In genomic region chr2:80762013-80762612, GRCm38 (mm10) we compare ENCODE assay signal across 8 mouse cellular contexts.
A peak's percentile ranks its signal among the peaks of the same experiment; 100 is the strongest.
DNase-seq lines count a peak whose midpoint lies in the region; ATAC-seq and TF ChIP-seq lines count a peak whose summit lies in the region.

No protein-coding gene starts in this region.

- no peak overlapping the region for H3K4me2 ChIP-seq in heart, embryonic 11.5 days
- no peak overlapping the region for H3K4me2 ChIP-seq in forebrain, embryonic 14.5 days (ENCODE audit: low read length)
- no peak overlapping the region for H3K4me2 ChIP-seq in stomach, postnatal 0 days (replicated peaks; ENCODE audit: low read depth)

- no peak for TF ChIP-seq EP300 in stomach, postnatal 0 days (optimal IDR thresholded peaks at IDR 0.05)

- no peak overlapping the region for H3K4me3 ChIP-seq in heart, embryonic 11.5 days (ENCODE audit: low read depth, low read length)
- no peak overlapping the region for H3K4me3 ChIP-seq in forebrain, embryonic 14.5 days (ENCODE audit: low read depth, low read length)
- no peak overlapping the region for H3K4me3 ChIP-seq in stomach, postnatal 0 days (ENCODE audit: low read depth, low read length)

- H3K9ac ChIP-seq in heart, embryonic 11.5 days (ENCODE audit: low read depth, low read length), result no peak overlapping the region
- no peak overlapping the region for H3K9ac ChIP-seq in forebrain, embryonic 14.5 days (ENCODE audit: low read length)
- no peak overlapping the region for H3K9ac ChIP-seq in stomach, postnatal 0 days (ENCODE audit: low read length)

- H3K27me3 ChIP-seq in heart, embryonic 11.5 days (ENCODE audit: control insufficient read depth, insufficient read depth, low read length), result no peaks in the 10 kb centered on the region
- H3K27me3 ChIP-seq in forebrain, embryonic 14.5 days (replicated peaks; ENCODE audit: control insufficient read depth, insufficient read depth, low read length), result no peaks in the 10 kb centered on the region
- H3K27me3 ChIP-seq in stomach, postnatal 0 days (ENCODE audit: control insufficient read depth, insufficient read depth, low read length), result no peaks in the 10 kb centered on the region

- DNase-seq in heart, postnatal 4 days, result peak; percentile 47
- DNase-seq in urinary bladder, postnatal 14 days (ENCODE audit: low spot score), result peak; percentile 13
- no peak for DNase-seq in urinary bladder, postnatal 4 days (ENCODE audit: low spot score in 2 of 2)
- peak; percentile 86 for DNase-seq in forebrain, embryonic 14.5 days (ENCODE audit: low spot score)
- DNase-seq in left cerebral cortex, adult 18-20 months (ENCODE audit: low spot score in 2 of 2), result peak; percentile 40 to 53
- no peak for DNase-seq in stomach, postnatal 0 days (ENCODE audit: low spot score)
- no peak for DNase-seq in adrenal gland, adult 2 months

- ATAC-seq in heart, embryonic 11.5 days (replicated peaks; ENCODE audit: insufficient number of reproducible peaks, low FRiP score, low TSS enrichment), result no peak
- ATAC-seq in forebrain, embryonic 14.5 days, result 0 out of 2 replicates have a peak, but pooled peaks have one; percentile 62
- no peak for ATAC-seq in stomach, postnatal 0 days (ENCODE audit: low FRiP score, low TSS enrichment)

- peak; percentile 77 for TF ChIP-seq CTCF in stomach, postnatal 0 days (IDR thresholded peaks at IDR 0.05; ENCODE audit: low read depth)

- H3K36me3 ChIP-seq in heart, embryonic 11.5 days (ENCODE audit: control insufficient read depth, insufficient read depth, low read length), result no peaks in the 10 kb centered on the region
- no peaks in the 10 kb centered on the region for H3K36me3 ChIP-seq in forebrain, embryonic 14.5 days (ENCODE audit: control insufficient read depth, insufficient read depth, low read length)
- no peaks in the 10 kb centered on the region for H3K36me3 ChIP-seq in stomach, postnatal 0 days (ENCODE audit: control insufficient read depth, insufficient read depth, low read length)

- no peaks in the 10 kb centered on the region for H3K9me3 ChIP-seq in heart, embryonic 11.5 days (replicated peaks; ENCODE audit: control insufficient read depth, low read length)
- H3K9me3 ChIP-seq in forebrain, embryonic 14.5 days (replicated peaks; ENCODE audit: control insufficient read depth, low read length), result no peaks in the 10 kb centered on the region
- H3K9me3 ChIP-seq in stomach, postnatal 0 days (ENCODE audit: control insufficient read depth, low read length), result no peaks in the 10 kb centered on the region

- WGBS in heart, embryonic 11.5 days (ENCODE audit: insufficient replicate concordance), result 39% methylated on average over 3 of the region's 3 CpGs
- WGBS in forebrain, embryonic 14.5 days, result 38% methylated on average over 3 of the region's 3 CpGs
- WGBS in stomach, postnatal 0 days, result 28% methylated on average over 3 of the region's 3 CpGs

- H3K4me1 ChIP-seq in heart, embryonic 11.5 days (ENCODE audit: control insufficient read depth, insufficient read depth, low read length), result no peaks in the 10 kb centered on the region
- H3K4me1 ChIP-seq in forebrain, embryonic 14.5 days (ENCODE audit: control insufficient read depth, insufficient read depth, low read length), result no peaks in the 10 kb centered on the region
- H3K4me1 ChIP-seq in stomach, postnatal 0 days (replicated peaks; ENCODE audit: control insufficient read depth, insufficient read depth), result no peaks in the 10 kb centered on the region

- H3K27ac ChIP-seq in heart, embryonic 11.5 days (ENCODE audit: low read depth, low read length), result no peak overlapping the region
- no peak overlapping the region for H3K27ac ChIP-seq in forebrain, embryonic 14.5 days (ENCODE audit: low read depth, low read length)
- no peak overlapping the region for H3K27ac ChIP-seq in stomach, postnatal 0 days (replicated peaks)

Comparison
In these comparisons a context has a peak if more than half of its experiments do, and no peak if none do; other contexts are left out.
1. DNase-seq: peak in heart, postnatal 4 days (single experiment), urinary bladder, postnatal 14 days (single experiment), forebrain, embryonic 14.5 days (single experiment) and left cerebral cortex, adult 18-20 months (2 of 2); none in urinary bladder, postnatal 4 days (0 of 2), stomach, postnatal 0 days (single experiment) and adrenal gland, adult 2 months (single experiment).